Mouse (Mus musculus) left cerebral cortex, postnatal 4 days (tissue): ENCODE results near the gene Sds. TPM values are rescaled to one million over a fixed set of nuclear protein-coding genes. Genes with fewer than 3 reads are reported as not detected.

Source experiments
- DNase-seq: peaks from one replicate; pipeline ENCODE4 v3.0.0-alpha.2; 2022
- intact Hi-C: fragments of 180-260 bp; cut with DNase I; formaldehyde crosslinking; loops from one replicate; pipeline ENCODE4 v1.15.1; 2025
- total RNA-seq, 2 experiments: library from RNA; stranded (reverse); gene quantifications; 2 replicates each; pipeline ENCODE4 v1.2.3; 2021

Sds gene
- not detected for total RNA-seq

GRCm38 (mm10) chr5:120476296-120476695 lies at the start of gene Sds:
Gene Sds (plus strand): TSS chr5:120476526.
- DNase-seq, result no peak
- intact Hi-C loops, result no loop called here

GRCm38 (mm10) chr5:120426572-120426971 lies 49.8 kb upstream of the Sds start:
- intact Hi-C loops, result no loop called here
- DNase-seq, result no peak

GRCm38 (mm10) chr5:120427451-120427938 lies 48.8 kb upstream of the Sds start:
- no peak for DNase-seq
- intact Hi-C loops, result no loop called here

- DNase-seq, result no peak
- intact Hi-C loops, result no loop called here
Observed at GRCm38 (mm10) chr5:120428189-120428838, 48.0 kb upstream of the Sds start.

GRCm38 (mm10) chr5:120428990-120429389 lies 47.3 kb upstream of the Sds start:
- intact Hi-C loops, result no loop called here
- no peak for DNase-seq

DNA sequence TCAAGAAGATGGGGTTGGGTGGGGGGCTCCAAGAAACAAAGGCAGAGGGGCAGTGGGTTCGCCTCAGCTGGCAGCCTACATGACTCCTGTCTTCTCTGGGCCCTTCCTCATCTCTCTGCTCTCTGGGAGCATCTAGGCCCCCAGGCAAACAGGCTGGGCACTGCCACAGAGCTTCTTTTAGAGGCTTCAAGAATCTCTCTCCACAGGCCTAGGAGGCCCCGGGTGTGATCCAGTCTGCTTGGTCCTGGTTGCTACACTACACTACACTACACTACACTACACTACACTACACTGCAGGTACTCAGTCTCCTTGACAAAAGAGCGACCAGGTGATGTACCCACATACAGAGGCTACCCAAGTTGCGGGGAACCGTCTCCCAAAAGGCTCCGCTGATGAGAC lies 46.6 kb upstream of the Sds start:
- no peak for DNase-seq
- intact Hi-C loops, result no loop called here

DNA sequence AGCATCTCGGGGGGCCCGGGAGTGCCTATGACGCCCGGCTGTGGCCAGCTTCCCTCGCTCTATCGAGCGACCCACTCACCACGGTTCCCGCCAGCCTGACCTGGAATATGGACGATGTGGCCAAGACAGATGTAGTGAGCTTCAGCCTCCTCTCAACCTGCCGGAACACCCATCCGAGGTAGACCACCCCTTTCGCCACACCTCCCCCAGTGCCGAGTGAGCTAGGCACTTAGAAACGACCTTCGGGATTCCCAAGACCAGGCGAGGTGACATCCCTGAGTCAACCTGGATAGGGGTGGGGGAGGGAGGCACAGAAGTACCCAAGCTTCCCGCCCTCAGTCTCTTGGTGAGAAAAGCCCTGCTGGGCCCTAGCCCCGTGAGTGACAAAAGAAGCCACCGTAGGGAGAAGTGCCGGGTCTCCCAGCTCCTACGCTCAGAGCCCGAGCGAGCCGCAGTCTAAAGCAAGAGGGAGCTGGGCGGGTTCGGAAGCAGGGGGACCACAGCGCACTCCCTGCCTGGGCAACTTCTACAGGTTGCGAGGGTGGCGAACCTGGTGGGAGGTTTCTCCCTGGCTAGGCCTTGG lies 45.2 kb upstream of the Sds start:
- no peak for DNase-seq
- intact Hi-C loops, result no loop called here

DNA sequence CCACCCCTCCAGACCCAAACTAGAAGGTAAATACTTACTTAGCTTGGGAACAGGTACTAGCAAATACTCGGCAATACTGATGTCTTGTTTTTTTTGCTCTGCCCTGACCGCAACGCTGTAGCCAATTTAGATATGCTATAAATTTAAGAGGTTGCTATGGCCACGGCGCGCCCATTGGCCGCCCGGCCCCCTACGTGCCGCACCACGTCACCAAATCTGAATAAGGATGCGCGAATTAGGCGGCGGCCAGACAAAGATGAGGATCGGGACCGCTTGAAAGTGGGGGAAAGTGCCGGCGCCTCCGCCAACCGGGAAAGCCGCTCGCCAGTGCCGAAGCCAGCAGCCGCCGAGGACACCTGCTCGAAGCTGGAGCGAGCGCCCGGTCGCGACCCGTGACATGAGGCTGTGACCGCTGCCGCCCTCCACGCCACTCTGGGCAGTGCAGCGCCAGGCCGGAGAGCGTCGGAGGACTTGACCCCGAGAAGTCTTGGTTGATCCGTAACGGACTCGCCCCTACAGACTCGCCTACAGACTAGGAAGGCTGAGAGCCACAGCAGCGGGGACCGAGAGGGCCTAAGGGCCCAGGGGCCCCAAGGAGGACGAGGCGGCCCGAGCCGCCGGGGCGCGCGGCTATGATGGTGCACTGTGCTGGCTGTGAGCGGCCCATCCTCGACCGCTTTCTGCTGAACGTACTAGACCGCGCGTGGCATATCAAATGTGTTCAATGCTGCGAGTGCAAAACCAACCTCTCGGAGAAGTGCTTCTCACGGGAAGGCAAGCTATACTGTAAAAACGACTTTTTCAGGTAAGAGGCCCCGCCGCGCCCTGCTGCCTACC lies 44.5 kb upstream of the Sds start, which contains the start of gene Lhx5:
Gene Lhx5 (plus strand): TSS at position 51 of the 837 bp plus-strand sequence.
- intact Hi-C loops, result no loop called here
- DNase-seq, result peak; percentile 52

- no peak for DNase-seq
Observed at GRCm38 (mm10) chr5:120432486-120433015, 43.8 kb upstream of the Sds start.

DNA sequence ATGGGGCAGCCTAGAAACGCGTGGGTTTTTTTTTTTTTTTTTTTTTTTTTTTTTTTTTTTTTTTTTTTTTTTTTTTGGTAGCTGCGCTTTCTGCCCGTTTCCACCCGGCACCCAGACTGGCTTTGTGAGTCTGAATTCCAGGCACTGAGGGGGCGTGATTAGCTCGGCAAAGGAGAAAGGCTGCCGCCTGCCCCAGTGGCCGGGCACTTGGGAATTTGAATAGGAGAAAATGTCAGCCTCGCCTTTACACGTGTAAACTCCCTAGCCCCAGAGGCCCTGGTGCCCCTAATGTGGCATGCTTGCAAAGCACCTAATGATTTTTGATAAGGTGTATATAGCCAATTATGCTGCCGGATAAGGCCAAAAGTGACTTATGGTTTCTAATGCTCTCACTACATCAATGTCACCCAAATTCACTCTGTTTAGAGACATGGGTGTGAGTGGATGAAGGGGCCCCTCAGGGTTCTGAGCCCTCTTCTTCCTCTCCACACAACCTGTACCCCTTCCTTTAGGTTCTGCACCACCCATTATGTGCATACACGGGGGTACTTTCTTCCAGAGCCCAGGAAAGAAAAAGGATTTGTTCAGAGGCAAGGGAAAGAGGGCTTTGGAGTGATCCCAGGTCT lies 43.1 kb upstream of the Sds start:
- no peak for DNase-seq
- intact Hi-C loops, result no loop called here

More at GRCm38 (mm10) chr5:120432486-120433015, 43.8 kb upstream of the Sds start:
- intact Hi-C loops, result no loop called here

DNA sequence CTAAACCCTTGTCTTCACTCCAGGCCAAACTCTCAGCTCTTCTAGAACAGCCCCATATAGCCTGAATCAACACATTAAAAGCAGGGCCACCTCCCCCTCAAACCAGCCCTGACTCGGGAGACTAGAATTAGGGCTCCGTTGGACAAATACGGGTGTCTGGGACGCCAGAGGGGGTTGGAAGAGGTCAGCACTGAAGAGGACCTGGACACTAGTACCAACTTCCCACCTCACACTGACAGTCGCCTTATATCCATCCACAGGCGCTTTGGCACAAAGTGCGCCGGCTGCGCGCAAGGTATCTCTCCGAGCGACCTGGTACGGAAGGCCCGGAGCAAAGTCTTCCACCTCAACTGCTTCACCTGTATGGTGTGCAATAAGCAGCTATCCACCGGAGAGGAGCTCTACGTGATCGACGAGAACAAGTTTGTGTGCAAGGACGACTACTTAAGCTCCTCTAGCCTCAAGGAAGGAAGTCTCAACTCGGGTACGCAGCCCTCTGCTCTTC lies 42.0 kb upstream of the Sds start:
- no peak for DNase-seq

DNA sequence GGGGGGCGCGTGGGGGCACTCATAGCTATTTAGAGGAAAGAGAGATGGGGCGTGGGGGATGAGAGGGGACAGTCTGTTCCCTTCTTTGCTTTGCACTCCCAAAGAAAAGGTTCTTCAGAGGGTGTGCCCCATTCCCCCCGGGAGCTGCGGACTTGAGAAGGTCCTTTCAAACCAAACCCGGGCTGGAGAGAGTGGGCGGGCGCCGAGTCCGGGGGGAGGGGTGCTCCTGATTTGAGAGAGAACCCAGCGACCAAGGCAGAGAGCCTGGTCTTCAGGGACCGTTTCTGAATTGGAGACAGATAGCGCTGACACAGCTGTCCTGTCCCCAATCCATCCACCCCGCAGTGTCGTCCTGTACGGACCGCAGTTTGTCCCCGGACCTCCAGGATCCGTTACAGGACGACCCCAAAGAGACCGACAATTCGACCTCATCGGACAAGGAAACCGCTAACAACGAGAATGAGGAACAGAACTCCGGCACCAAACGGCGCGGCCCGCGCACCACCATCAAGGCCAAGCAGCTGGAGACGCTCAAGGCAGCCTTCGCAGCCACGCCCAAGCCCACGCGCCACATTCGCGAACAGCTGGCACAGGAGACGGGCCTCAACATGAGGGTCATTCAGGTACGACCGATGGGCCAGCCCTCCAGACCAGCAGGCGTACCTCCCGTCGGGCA lies 41.2 kb upstream of the Sds start:
- no peak for DNase-seq
- intact Hi-C loops, result no loop called here

More for the DNA sequence above, 42.0 kb upstream of the Sds start:
- intact Hi-C loops, result no loop called here

GRCm38 (mm10) chr5:120435731-120436501 lies 40.4 kb upstream of the Sds start:
- intact Hi-C loops, result no loop called here
- DNase-seq, result no peak

GRCm38 (mm10) chr5:120436885-120437495 lies 39.3 kb upstream of the Sds start:
- DNase-seq, result no peak
- intact Hi-C loops, result no loop called here

GRCm38 (mm10) chr5:120437539-120437938 lies 38.8 kb upstream of the Sds start:
- intact Hi-C loops, result no loop called here
- DNase-seq, result no peak

DNA sequence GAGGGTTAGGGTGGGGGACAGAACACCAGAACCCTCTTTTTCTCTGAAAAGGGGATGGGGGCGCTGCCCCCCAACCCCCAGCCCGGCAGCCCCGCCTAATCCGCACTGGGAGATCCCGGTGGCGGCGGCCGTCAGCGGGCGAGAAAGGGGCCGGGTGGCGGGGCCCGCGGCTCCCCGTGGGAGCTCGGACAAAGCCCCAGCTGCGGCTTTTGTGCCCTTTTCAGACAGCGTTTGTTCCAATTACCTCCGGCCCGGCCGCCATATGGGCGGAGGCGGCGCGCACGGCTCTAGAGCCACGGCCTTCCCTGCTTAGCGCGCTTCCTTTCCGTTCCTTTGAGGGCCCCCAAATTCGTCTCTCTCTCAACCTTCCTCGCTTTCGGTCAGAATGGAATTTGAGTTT lies 38.3 kb upstream of the Sds start:
- DNase-seq, result no peak
- intact Hi-C loops, result no loop called here

DNA sequence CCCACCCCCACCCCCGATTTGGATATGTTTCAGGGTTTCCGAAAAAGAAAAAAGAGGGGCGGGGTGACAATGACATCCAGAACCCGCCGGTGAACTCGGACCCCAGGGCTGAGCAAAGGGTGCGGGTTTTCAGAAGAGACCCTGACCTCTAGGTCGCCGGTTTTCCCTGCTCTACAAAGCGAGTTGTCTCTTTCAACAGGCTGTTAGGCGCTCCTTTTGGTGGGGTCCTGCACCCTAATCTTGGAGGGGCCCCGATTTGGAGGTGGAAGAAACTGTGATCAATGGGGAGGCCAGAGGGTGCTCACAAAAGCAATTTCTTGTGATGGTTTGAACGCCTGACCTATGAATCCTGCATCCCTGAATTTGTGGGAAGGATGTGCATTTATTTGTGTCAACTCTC lies 37.9 kb upstream of the Sds start:
- no peak for DNase-seq

GRCm38 (mm10) chr5:120438991-120439710 lies 37.2 kb upstream of the Sds start:
- peak; percentile 77 for DNase-seq
- intact Hi-C loops, result no loop called here

More for the DNA sequence above, 37.9 kb upstream of the Sds start:
- intact Hi-C loops, result no loop called here
